Mouse (Mus musculus) C2C12 (cell line): ENCODE measurements at regions not wholly inside any gene's neighbourhood (a gene's known extent, or its start where the extent isn't known, plus 50 kb on each side); places are given as distances from the start of the nearest gene placed in this dataset.

Experiments used
- H3K27me3 ChIP-seq: one replicate; pipeline ENCODE4 v1.6.1; 2011; ENCODE audit not compliant: control insufficient read depth, insufficient read depth, insufficient read length
- H3K36me3 ChIP-seq: one replicate; pipeline ENCODE4 v1.6.1; 2011; ENCODE audit not compliant: control insufficient read depth, insufficient read depth
- H3K4me3 ChIP-seq: one replicate; pipeline ENCODE4 v1.5.1; 2011; ENCODE audit warnings: mild to moderate bottlenecking, control low read depth; ENCODE audit not compliant: poor library complexity, insufficient read depth, severe bottlenecking
- H3K79me2 ChIP-seq: one replicate; pipeline ENCODE4 v1.6.1; 2011; ENCODE audit not compliant: control insufficient read depth, insufficient read depth
- H3K79me3 ChIP-seq: one replicate; pipeline ENCODE4 v1.6.1; 2011; ENCODE audit warnings: low read depth, control low read depth
- H3ac ChIP-seq: one replicate; pipeline ENCODE3; 2011; ENCODE audit warnings: low read depth; ENCODE audit not compliant: control insufficient read depth, insufficient read length
- CEBPB ChIP-seq: IDR thresholded peaks from one replicate; pipeline ENCODE4 v1.6.1; 2011; ENCODE audit warnings: low read depth, mild to moderate bottlenecking, control low read depth, moderate library complexity
- CTCF ChIP-seq: IDR thresholded peaks from one replicate; pipeline ENCODE4 v1.5.1; 2011; ENCODE audit not compliant: control insufficient read depth, insufficient read depth, insufficient read length
- FOSL1 ChIP-seq: IDR thresholded peaks from one replicate; pipeline ENCODE4 v1.8.0; 2011; ENCODE audit warnings: mild to moderate bottlenecking, low read length; ENCODE audit not compliant: poor library complexity, insufficient read depth, severe bottlenecking
- MAX ChIP-seq: IDR thresholded peaks from one replicate; pipeline ENCODE4 v1.6.1; 2011; ENCODE audit warnings: mild to moderate bottlenecking, control low read depth
- MYOD1 ChIP-seq: IDR thresholded peaks from one replicate; pipeline ENCODE4 v1.6.1; 2011; ENCODE audit warnings: low read depth; ENCODE audit not compliant: control insufficient read depth, insufficient read length
- MYOG ChIP-seq: IDR thresholded peaks from one replicate; pipeline ENCODE4 v1.6.1; 2011; ENCODE audit not compliant: control insufficient read depth, insufficient read length; ENCODE audit errors: extremely low read depth
- USF1 ChIP-seq: IDR thresholded peaks from one replicate; pipeline ENCODE4 v1.6.1; 2011; ENCODE audit warnings: low read depth, mild to moderate bottlenecking, control low read depth, moderate library complexity

DNA sequence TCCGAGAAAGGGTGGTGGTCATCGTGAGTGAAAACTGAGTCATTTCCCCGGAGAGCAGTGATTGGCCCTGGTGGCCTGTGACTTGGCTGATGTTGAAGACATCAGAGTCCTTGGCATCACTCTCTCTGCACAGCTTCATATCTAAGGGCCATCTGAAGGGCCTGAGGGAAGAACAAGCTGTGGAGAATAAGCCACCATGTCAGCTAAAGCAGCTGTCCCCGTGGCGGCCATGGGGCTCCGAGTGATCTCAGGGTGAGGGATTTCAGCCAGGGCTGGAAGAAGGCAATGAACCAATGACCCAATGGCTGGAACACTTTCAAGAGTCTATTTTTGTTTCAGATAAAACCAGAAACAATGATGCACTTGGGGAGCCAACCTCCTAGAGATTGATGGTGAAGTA is 62.2 kb downstream of the Ttc32 start:
- no peak overlapping the region for H3K4me3 ChIP-seq

DNA sequence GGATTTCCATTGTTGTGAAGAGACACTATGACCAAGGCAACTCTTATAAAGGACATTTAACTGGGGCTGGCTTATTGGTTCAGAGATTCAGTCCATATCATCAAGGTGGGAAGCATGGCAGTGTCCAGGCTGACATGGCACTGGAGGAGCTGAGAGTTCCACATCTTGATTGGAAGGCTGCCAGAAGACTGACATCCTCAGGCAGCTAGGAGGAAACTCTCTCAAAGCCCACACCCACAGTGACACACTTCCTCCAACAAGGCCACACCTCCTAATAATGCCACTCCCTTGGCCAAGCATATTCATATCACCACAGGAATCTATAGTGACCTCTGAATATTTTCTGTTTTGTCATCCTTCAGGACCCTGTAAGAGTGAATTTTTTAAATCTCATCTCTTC is 65.3 kb downstream of the Ttc32 start:
- no peaks in the 10 kb centered on the region for H3K79me2 ChIP-seq
- H3ac ChIP-seq = no peak overlapping the region
- no peak for TF ChIP-seq MYOD1
- TF ChIP-seq FOSL1 = no peak
- TF ChIP-seq MAX = no peak
- TF ChIP-seq CEBPB = no peak
- TF ChIP-seq MYOG = no peak
- TF ChIP-seq CTCF = no peak
- TF ChIP-seq USF1 = no peak
- H3K4me3 ChIP-seq = no peak overlapping the region
- H3K36me3 ChIP-seq = no peaks in the 10 kb centered on the region
- no peaks in the 10 kb centered on the region for H3K79me3 ChIP-seq
- H3K27me3 ChIP-seq = no peaks in the 10 kb centered on the region

More for the DNA sequence above, 62.2 kb downstream of the Ttc32 start:
- Histone ChIP-seq H3K79me3 (no peaks in the 10 kb centered on the region), H3K36me3 (no peaks in the 10 kb centered on the region), H3K79me2 (no peaks in the 10 kb centered on the region), H3K27me3 (no peaks in the 10 kb centered on the region), H3ac (no peak overlapping the region)
- no peak for TF ChIP-seq MYOG
- TF ChIP-seq MAX = peak; percentile 14
- TF ChIP-seq CTCF = no peak
- TF ChIP-seq FOSL1 = no peak
- no peak for TF ChIP-seq CEBPB
- peak; percentile 11 for TF ChIP-seq MYOD1
- no peak for TF ChIP-seq USF1

DNA sequence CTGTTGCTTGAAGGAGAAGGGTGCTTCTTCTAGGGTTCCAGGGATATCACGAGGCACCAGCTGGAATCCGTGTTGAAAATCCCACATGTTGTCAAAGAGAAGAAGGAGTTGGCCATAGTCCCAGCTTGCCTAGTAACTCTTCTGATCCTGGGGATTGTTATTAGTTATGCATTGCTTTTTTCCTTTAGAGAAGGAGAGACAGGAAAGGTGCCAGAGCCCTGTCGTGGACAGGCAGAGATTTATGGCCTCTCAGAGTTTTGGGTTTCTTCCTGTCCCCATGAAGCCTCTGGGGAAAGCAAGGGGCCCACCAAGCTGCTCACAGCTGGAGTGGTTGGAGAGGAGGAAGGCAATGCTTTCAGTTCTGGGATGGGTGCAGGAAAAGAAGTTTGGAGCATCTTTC is 76.6 kb downstream of the Ttc32 start:
- TF ChIP-seq MAX (no peak), USF1 (no peak), CEBPB (no peak), FOSL1 (no peak), MYOG (no peak), CTCF (no peak), MYOD1 (no peak)

DNA sequence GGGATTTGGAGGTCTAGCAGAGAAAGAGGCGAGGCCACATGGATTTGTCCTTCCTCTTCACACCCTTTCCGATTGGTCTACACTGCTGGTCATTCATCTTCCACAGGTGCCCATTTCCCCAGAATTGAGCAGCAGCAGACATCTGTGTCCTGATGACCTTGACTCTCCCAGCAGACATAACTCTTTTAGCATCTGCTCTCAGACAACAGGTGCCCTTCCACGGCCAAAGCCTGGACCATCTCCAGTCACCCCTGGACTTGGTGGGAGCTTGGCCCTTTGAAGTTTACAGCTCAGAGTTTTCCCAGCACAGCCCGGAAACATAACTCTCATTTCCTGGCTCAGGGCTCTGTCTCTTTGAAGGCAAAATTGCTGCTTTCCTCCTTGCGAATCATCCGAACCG is 80.0 kb downstream of the Ttc32 start:
- TF ChIP-seq CEBPB = no peak
- TF ChIP-seq FOSL1 = no peak
- no peak for TF ChIP-seq MYOG
- TF ChIP-seq USF1 = no peak
- TF ChIP-seq MYOD1 = peak; percentile 43
- TF ChIP-seq MAX = no peak
- TF ChIP-seq CTCF = no peak
- Histone ChIP-seq H3K79me2 (no peaks in the 10 kb centered on the region), H3K4me3 (no peak overlapping the region), H3K27me3 (no peaks in the 10 kb centered on the region), H3K36me3 (no peaks in the 10 kb centered on the region), H3K79me3 (no peaks in the 10 kb centered on the region), H3ac (no peak overlapping the region)

More for the DNA sequence above, 76.6 kb downstream of the Ttc32 start:
- no peak overlapping the region for H3K4me3 ChIP-seq
- H3K27me3 ChIP-seq = no peaks in the 10 kb centered on the region
- H3K36me3 ChIP-seq = no peaks in the 10 kb centered on the region
- no peaks in the 10 kb centered on the region for H3K79me2 ChIP-seq
- no peak overlapping the region for H3ac ChIP-seq
- no peaks in the 10 kb centered on the region for H3K79me3 ChIP-seq

DNA sequence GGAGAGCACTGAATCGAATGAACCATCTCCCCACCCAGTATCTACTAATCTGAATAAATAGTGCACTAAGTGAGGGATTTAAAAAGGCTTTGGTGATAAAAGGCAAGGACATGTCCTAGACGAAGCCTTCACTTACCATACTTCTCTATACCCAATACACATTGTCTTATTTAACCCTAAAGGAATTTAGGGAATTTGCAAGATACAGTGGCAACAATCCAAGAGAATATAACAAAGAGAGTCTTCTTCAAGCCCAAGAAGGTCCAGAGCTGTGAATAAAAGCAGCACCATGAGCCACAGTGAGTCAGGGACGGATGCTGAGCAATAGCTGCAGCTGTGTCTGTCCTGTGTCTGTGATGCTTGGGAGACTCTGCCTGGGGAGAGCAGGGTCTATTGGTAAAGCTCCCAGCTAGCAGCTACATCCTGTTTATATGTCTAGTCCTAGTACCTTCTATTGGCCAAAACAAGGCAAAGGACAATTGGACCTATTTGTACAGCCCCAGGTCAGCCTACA is 82.4 kb downstream of the Ttc32 start:
- no peaks in the 10 kb centered on the region for H3K79me3 ChIP-seq
- no peak overlapping the region for H3K4me3 ChIP-seq
- H3K27me3 ChIP-seq = no peaks in the 10 kb centered on the region
- H3K36me3 ChIP-seq = no peaks in the 10 kb centered on the region
- H3ac ChIP-seq = peak overlapping the region; percentile 19
- TF ChIP-seq USF1 (no peak), CEBPB (peak; percentile 61), MAX (peak; percentile 79), FOSL1 (peak; percentile 86), MYOG (no peak), MYOD1 (peak; percentile 98)
- no peaks in the 10 kb centered on the region for H3K79me2 ChIP-seq

DNA sequence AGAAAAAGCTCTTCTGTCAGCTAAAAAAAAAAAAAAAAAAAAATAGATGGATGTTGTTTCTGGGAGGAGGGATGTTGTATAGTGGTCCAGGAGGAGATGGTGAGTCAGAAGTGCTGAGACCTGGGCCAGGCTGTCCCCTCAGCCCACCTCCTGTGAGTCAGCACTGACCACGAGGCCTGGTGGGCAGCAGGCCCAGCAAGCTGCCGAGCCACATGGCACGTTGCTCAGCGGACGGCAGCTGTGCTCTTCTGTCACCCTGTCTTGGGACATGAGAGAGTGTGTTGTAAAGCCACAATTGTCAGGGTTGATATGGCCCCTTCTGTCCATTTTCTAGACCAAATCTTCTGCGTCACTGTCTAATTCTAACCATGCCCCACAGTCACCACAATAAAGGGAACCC is 83.9 kb downstream of the Ttc32 start:
- TF ChIP-seq USF1 (peak; percentile 78), MAX (peak; percentile 99), CTCF (no peak), CEBPB (peak; percentile 39), MYOG (no peak), FOSL1 (peak; percentile 90), MYOD1 (peak; percentile 100)
- H3K4me3 ChIP-seq = no peak overlapping the region
- no peaks in the 10 kb centered on the region for H3K79me3 ChIP-seq
- H3K79me2 ChIP-seq = no peaks in the 10 kb centered on the region
- H3K36me3 ChIP-seq = no peaks in the 10 kb centered on the region
- no peak overlapping the region for H3ac ChIP-seq
- H3K27me3 ChIP-seq = no peaks in the 10 kb centered on the region
